Mouse (Mus musculus) embryonic facial prominence, embryonic 12.5 days (tissue): ENCODE data around the gene Cma2. TPM values are rescaled to one million over a fixed set of nuclear protein-coding genes. Genes with fewer than 3 reads are reported as not detected.
"Not testable (repeated sequence)": the region's sequence is repeated elsewhere in the genome, so short reads cannot be mapped to it uniquely, and the experiment has no call there.

Source experiments
- ATAC-seq: fragments of 200-750 bp; cut with Nextera tagmentation; 2 replicates; pipeline ENCODE4 v1.8.0; 2017; ENCODE audit not compliant: insufficient number of reproducible peaks, insufficient read depth, low FRiP score, low TSS enrichment
- H3K27ac ChIP-seq: fragments of 300-500 bp; sonication (generic); 2 replicates; pipeline ENCODE4 v1.5.1; 2016; ENCODE audit warnings: mild to moderate bottlenecking
- H3K27me3 ChIP-seq: fragments of 300-500 bp; sonication (generic); 2 replicates; pipeline ENCODE4 v1.6.1; 2016; ENCODE audit warnings: mild to moderate bottlenecking, moderate library complexity
- H3K36me3 ChIP-seq: fragments of 300-500 bp; sonication (generic); 2 replicates; pipeline ENCODE4 v1.6.1; 2016; ENCODE audit warnings: mild to moderate bottlenecking
- H3K4me1 ChIP-seq: fragments of 300-500 bp; sonication (generic); 2 replicates; pipeline ENCODE4 v1.6.1; 2016
- H3K4me2 ChIP-seq: fragments of 300-500 bp; sonication (generic); replicated peaks from 2 replicates; pipeline ENCODE4 v1.6.1; 2016; ENCODE audit warnings: mild to moderate bottlenecking, moderate library complexity
- H3K4me3 ChIP-seq: fragments of 300-500 bp; sonication (generic); 2 replicates; pipeline ENCODE4 v1.5.1; 2016; ENCODE audit warnings: mild to moderate bottlenecking
- H3K9ac ChIP-seq: fragments of 300-500 bp; sonication (generic); 2 replicates; pipeline ENCODE4 v1.6.1; 2016; ENCODE audit warnings: mild to moderate bottlenecking, moderate library complexity
- H3K9me3 ChIP-seq: fragments of 300-500 bp; sonication (generic); 2 replicates; pipeline ENCODE4 v1.6.1; 2016; ENCODE audit warnings: mild to moderate bottlenecking, moderate library complexity
- WGBS: fragments of 180-500 bp; shearing (Covaris S2); methylation state at CpG from one replicate; pipeline ENCODE4 v1.1.7; 2016; 5-methylcytosine and 5-hydroxymethylcytosine counted together
- polyA plus RNA-seq: library from polyadenylated mRNA; unstranded; fragments of >200 nt; fragmentation: Nextera tagmentation; extraction: Ambion mirVana; gene quantifications from 2 replicates; pipeline ENCODE4 v1.2.1, GENCODE M21; 2016

The Cma2 gene
- polyA plus RNA-seq, 1 experiment from 2014 or later: not detected

- no peak for ATAC-seq
- H3K36me3 ChIP-seq: no peaks in the 10 kb centered on the region
- H3K9ac ChIP-seq: no peak within 1 kb of the TSS
- no peak within 1 kb of the TSS for H3K4me2 ChIP-seq
- no peaks in the 10 kb centered on the region for H3K4me1 ChIP-seq
- no peak within 1 kb of the TSS for H3K4me3 ChIP-seq
- H3K27me3 ChIP-seq: no peaks in the 10 kb centered on the region; the same call in 1 of the 2 replicates
- WGBS: 75% methylated on average over 4 of the region's 4 CpGs
- no peak within 1 kb of the TSS for H3K27ac ChIP-seq
- H3K9me3 ChIP-seq: no peaks in the 10 kb centered on the region
These were observed 6.2 kb upstream of the Cma2 start, which contains the start of gene Cma1 for GRCm38 (mm10) chr14:55944575-55944974. Cma1 (minus strand) TSS chr14:55944675.

GRCm38 (mm10) chr14:55946269-55946969 is 4.4 kb upstream of the Cma2 start:
- 72% methylated on average over 2 of the region's 2 CpGs for WGBS
- H3K36me3 ChIP-seq: no peaks in the 10 kb centered on the region
- no peaks in the 10 kb centered on the region; the same call in 1 of the 2 replicates for H3K27me3 ChIP-seq
- no peak overlapping the region for H3K4me2 ChIP-seq
- H3K9me3 ChIP-seq: no peaks in the 10 kb centered on the region
- no peak overlapping the region for H3K27ac ChIP-seq
- ATAC-seq: no peak
- no peak overlapping the region for H3K4me3 ChIP-seq
- H3K9ac ChIP-seq: no peak overlapping the region
- no peaks in the 10 kb centered on the region for H3K4me1 ChIP-seq

GRCm38 (mm10) chr14:55963263-55963662 is 12.5 kb downstream of the Cma2 start:
- no peak overlapping the region for H3K4me2 ChIP-seq
- H3K36me3 ChIP-seq: no peaks in the 10 kb centered on the region
- no peak overlapping the region for H3K27ac ChIP-seq
- ATAC-seq: no peak
- H3K9me3 ChIP-seq: no peaks in the 10 kb centered on the region
- 5% methylated on average over 1 of the region's 1 CpGs for WGBS
- 0 out of 2 replicates have a peak, but pooled peaks cover 3% of the 10 kb centered on the region for H3K4me1 ChIP-seq
- H3K27me3 ChIP-seq: no peaks in the 10 kb centered on the region
- no peak overlapping the region for H3K9ac ChIP-seq
- no peak overlapping the region for H3K4me3 ChIP-seq

- H3K4me1 ChIP-seq, H3K27ac ChIP-seq, H3K9me3 ChIP-seq, H3K9ac ChIP-seq, H3K27me3 ChIP-seq, H3K4me3 ChIP-seq, ATAC-seq, H3K36me3 ChIP-seq, H3K4me2 ChIP-seq: not testable (repeated sequence)
- 51% methylated on average over 2 of the region's 2 CpGs for WGBS
These were observed 13.1 kb downstream of the Cma2 start for GRCm38 (mm10) chr14:55963900-55964299.

GRCm38 (mm10) chr14:55987464-55987863 is 36.7 kb downstream of the Cma2 start:
- ATAC-seq, H3K4me2 ChIP-seq, H3K4me3 ChIP-seq, H3K4me1 ChIP-seq, H3K27me3 ChIP-seq, H3K9ac ChIP-seq, H3K9me3 ChIP-seq, H3K36me3 ChIP-seq, H3K27ac ChIP-seq: not testable (repeated sequence)
- WGBS: 88% methylated on average over 2 of the region's 3 CpGs

GRCm38 (mm10) chr14:56013147-56013546 is 62.4 kb downstream of the Cma2 start:
- WGBS: 69% methylated on average over 3 of the region's 3 CpGs
- no peak overlapping the region for H3K4me2 ChIP-seq
- H3K27me3 ChIP-seq: no peaks in the 10 kb centered on the region
- no peak for ATAC-seq
- no peaks in the 10 kb centered on the region for H3K36me3 ChIP-seq
- no peaks in the 10 kb centered on the region for H3K4me1 ChIP-seq
- H3K9ac ChIP-seq: no peak overlapping the region
- H3K27ac ChIP-seq: no peak overlapping the region
- no peaks in the 10 kb centered on the region for H3K9me3 ChIP-seq
- no peak overlapping the region for H3K4me3 ChIP-seq

- Histone ChIP-seq H3K9me3 (no peaks in the 10 kb centered on the region), H3K4me1 (no peaks in the 10 kb centered on the region), H3K27ac (no peak overlapping the region), H3K27me3 (no peaks in the 10 kb centered on the region), H3K4me2 (no peak overlapping the region), H3K9ac (no peak overlapping the region), H3K36me3 (no peaks in the 10 kb centered on the region), H3K4me3 (no peak overlapping the region)
- no peak for ATAC-seq
- 89% methylated on average over 2 of the region's 2 CpGs for WGBS
These were observed 63.1 kb downstream of the Cma2 start for GRCm38 (mm10) chr14:56013924-56014323.

- WGBS: 80% methylated on average over 3 of the region's 3 CpGs
- H3K36me3 ChIP-seq, ATAC-seq: not testable (repeated sequence)
These were observed 66.9 kb downstream of the Cma2 start, which contains the start of gene Mcpt1 for GRCm38 (mm10) chr14:56017671-56018070. Mcpt1 (plus strand) TSS chr14:56017971.

GRCm38 (mm10) chr14:56019446-56019845 is 68.7 kb downstream of the Cma2 start:
- no peaks in the 10 kb centered on the region for H3K9me3 ChIP-seq
- H3K27me3 ChIP-seq: no peaks in the 10 kb centered on the region
- ATAC-seq: no peak
- no peaks in the 10 kb centered on the region for H3K4me1 ChIP-seq
- no peak overlapping the region for H3K4me3 ChIP-seq
- no peaks in the 10 kb centered on the region for H3K36me3 ChIP-seq
- no peak overlapping the region for H3K27ac ChIP-seq
- H3K4me2 ChIP-seq: no peak overlapping the region
- WGBS: 70% methylated on average over 1 of the region's 1 CpGs
- H3K9ac ChIP-seq: no peak overlapping the region

More at GRCm38 (mm10) chr14:56017671-56018070, 66.9 kb downstream of the Cma2 start, which contains the start of gene Mcpt1:
- not testable (repeated sequence) for H3K27me3 ChIP-seq, H3K27ac ChIP-seq, H3K9me3 ChIP-seq, H3K4me1 ChIP-seq, H3K9ac ChIP-seq, H3K4me3 ChIP-seq, H3K4me2 ChIP-seq

- WGBS: 81% methylated on average over 4 of the region's 4 CpGs
- H3K27ac ChIP-seq, H3K27me3 ChIP-seq, H3K4me1 ChIP-seq, ATAC-seq, H3K9ac ChIP-seq, H3K4me2 ChIP-seq, H3K36me3 ChIP-seq, H3K4me3 ChIP-seq, H3K9me3 ChIP-seq: not testable (repeated sequence)
These were observed 70.5 kb downstream of the Cma2 start for GRCm38 (mm10) chr14:56021305-56021704.
